Mouse (Mus musculus) liver, adult 2 months (tissue): ENCODE results near the gene Pxt1. TPM values are rescaled to one million over a fixed set of nuclear protein-coding genes. Genes with fewer than 3 reads are reported as not detected.
"Not testable (repeated sequence)": the region's sequence is repeated elsewhere in the genome, so short reads cannot be mapped to it uniquely, and the experiment has no call there.

Experiments
- DNase-seq: peaks from one replicate; pipeline ENCODE4 v3.0.0-alpha.2; 2011; ENCODE audit warnings: low read depth, low spot score; ENCODE audit errors: extremely low read depth
- H3K27ac ChIP-seq: fragments of 200-500 bp; replicated peaks from 2 replicates; pipeline ENCODE4 v1.5.1; 2012; ENCODE audit warnings: low read depth, mild to moderate bottlenecking, control low read depth, inconsistent platforms, low read length; ENCODE audit not compliant: insufficient read depth
- H3K27me3 ChIP-seq: fragments of 200-500 bp; 2 replicates; pipeline ENCODE4 v1.6.1; 2012; ENCODE audit warnings: mild to moderate bottlenecking, moderate library complexity, low read length, inconsistent platforms; ENCODE audit not compliant: control insufficient read depth, insufficient read depth
- H3K36me3 ChIP-seq: fragments of 200-500 bp; 2 replicates; pipeline ENCODE4 v1.6.1; 2012; ENCODE audit warnings: low read length, inconsistent platforms; ENCODE audit not compliant: control insufficient read depth, insufficient read depth
- H3K4me1 ChIP-seq: fragments of 200-500 bp; 2 replicates; pipeline ENCODE4 v1.6.1; 2011; ENCODE audit warnings: low read length; ENCODE audit not compliant: control insufficient read depth, insufficient read depth
- H3K4me3 ChIP-seq: fragments of 200-500 bp; 2 replicates; pipeline ENCODE4 v1.5.1; 2011; ENCODE audit warnings: low read depth, mild to moderate bottlenecking, control low read depth, low read length, moderate library complexity; ENCODE audit not compliant: insufficient read depth
- H3K79me2 ChIP-seq: fragments of 200-500 bp; 2 replicates; pipeline ENCODE4 v1.6.1; 2012; ENCODE audit warnings: inconsistent platforms, mild to moderate bottlenecking, low read length, moderate library complexity; ENCODE audit not compliant: control insufficient read depth, insufficient read depth
- H3K9ac ChIP-seq: fragments of 200-500 bp; 2 replicates; pipeline ENCODE4 v1.6.1; 2012; ENCODE audit warnings: low read depth, mild to moderate bottlenecking, control low read depth, inconsistent platforms, low read length
- CTCF ChIP-seq: fragments of 200-500 bp; IDR thresholded peaks from 2 replicates; pipeline ENCODE4 v1.5.1; 2011; ENCODE audit warnings: low read depth, low read length, control low read depth
- POLR2A ChIP-seq: fragments of 200-500 bp; IDR thresholded peaks from 2 replicates; pipeline ENCODE4 v1.6.1; 2011; ENCODE audit warnings: low read length, control low read depth; ENCODE audit not compliant: insufficient read depth; ENCODE audit errors: extremely low read depth
- WGBS: fragments of 180-500 bp; shearing (Covaris S2); methylation state at CpG from one replicate; pipeline ENCODE4 v1.1.7; 2018; 5-methylcytosine and 5-hydroxymethylcytosine counted together
- polyA plus RNA-seq: library from polyadenylated mRNA; depleted of rRNA; stranded (reverse); fragments of >200 nt; gene quantifications from 2 replicates; pipeline ENCODE4 v1.2.3, GENCODE M21; 2012; rRNA removed
- total RNA-seq: library from RNA; depleted of rRNA; stranded (reverse); fragments of >200 nt; gene quantifications from 2 replicates; pipeline ENCODE4 v1.2.3, GENCODE M21; 2014; rRNA removed

Gene Pxt1
- total RNA-seq (not detected in 2 replicates), polyA plus RNA-seq (not detected in 2 replicates)

- H3K36me3 ChIP-seq: no peaks in the 10 kb centered on the region
- H3K9ac ChIP-seq: no peak within 1 kb of the TSS
- H3K79me2 ChIP-seq: no peaks in the 10 kb centered on the region
- H3K4me1 ChIP-seq: no peaks in the 10 kb centered on the region
- no peak within 1 kb of the TSS for H3K4me3 ChIP-seq
- 92% methylated on average over 7 of the region's 7 CpGs for WGBS
- no peak for TF ChIP-seq CTCF
- TF ChIP-seq POLR2A: no peak
- H3K27me3 ChIP-seq: no peaks in the 10 kb centered on the region
- H3K27ac ChIP-seq: no peak within 1 kb of the TSS
- DNase-seq: no peak
Measured at GRCm38 (mm10) chr17:28943740-28944139, at the start of gene Pxt1. TSS of gene Pxt1 (minus strand) at chr17:28943840.

DNA sequence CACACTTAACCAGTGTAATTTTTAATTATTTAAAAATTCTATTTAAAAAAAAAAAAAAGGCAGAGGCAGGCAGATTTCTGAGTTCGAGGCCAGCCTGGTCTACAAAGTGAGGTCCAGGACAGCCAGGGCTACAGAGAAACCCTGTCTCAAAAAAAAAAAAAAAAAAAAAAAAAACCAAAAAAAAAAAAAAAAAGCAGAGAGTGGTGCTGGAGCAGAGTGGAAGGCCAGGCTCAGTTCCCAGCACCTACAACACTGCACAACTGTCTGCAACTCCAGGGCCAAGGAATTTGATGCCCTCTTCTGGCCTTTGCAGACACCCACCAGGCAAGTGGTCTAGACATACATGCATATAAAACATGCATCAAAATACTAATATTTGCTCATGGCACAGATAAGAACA lies 49.4 kb upstream of the Pxt1 start:
- peaks cover 26% of the 10 kb centered on the region; the same call in 1 of the 2 replicates for H3K36me3 ChIP-seq
- H3K79me2 ChIP-seq, H3K4me3 ChIP-seq, H3K4me1 ChIP-seq, H3K27ac ChIP-seq, H3K27me3 ChIP-seq, DNase-seq, H3K9ac ChIP-seq: not testable (repeated sequence)
- WGBS: 97% methylated on average over 1 of the region's 1 CpGs

GRCm38 (mm10) chr17:28992105-28992504 lies 48.5 kb upstream of the Pxt1 start:
- no peak overlapping the region for H3K9ac ChIP-seq
- no peaks in the 10 kb centered on the region for H3K27me3 ChIP-seq
- H3K27ac ChIP-seq: no peak overlapping the region
- no peak for DNase-seq
- no peak for TF ChIP-seq CTCF
- no peak for TF ChIP-seq POLR2A
- peaks cover 8% of the 10 kb centered on the region; the same call in 1 of the 2 replicates for H3K79me2 ChIP-seq
- peaks cover 4% of the 10 kb centered on the region; the same call in 1 of the 2 replicates for H3K4me1 ChIP-seq
- 69% methylated on average over 7 of the region's 7 CpGs for WGBS
- H3K36me3 ChIP-seq: peaks cover 20% of the 10 kb centered on the region; the same call in 1 of the 2 replicates
- H3K4me3 ChIP-seq: no peak overlapping the region

GRCm38 (mm10) chr17:28991286-28991685 lies 47.6 kb upstream of the Pxt1 start:
- Histone ChIP-seq H3K9ac (no peak overlapping the region), H3K36me3 (peaks cover 19% of the 10 kb centered on the region; the same call in 1 of the 2 replicates), H3K4me1 (peaks cover 4% of the 10 kb centered on the region; the same call in 1 of the 2 replicates), H3K27me3 (no peaks in the 10 kb centered on the region), H3K27ac (no peak overlapping the region), H3K79me2 (0 out of 2 replicates have a peak, but pooled peaks cover 4% of the 10 kb centered on the region), H3K4me3 (no peak overlapping the region)
- no peak for DNase-seq
- TF ChIP-seq CTCF: no peak
- no peak for TF ChIP-seq POLR2A
- WGBS: 82% methylated on average over 9 of the region's 9 CpGs

GRCm38 (mm10) chr17:28990060-28990459 lies 46.4 kb upstream of the Pxt1 start:
- no peak overlapping the region for H3K4me3 ChIP-seq
- no peak for DNase-seq
- H3K27ac ChIP-seq: no peak overlapping the region
- peaks cover 21% of the 10 kb centered on the region for H3K36me3 ChIP-seq
- 0 out of 2 replicates have a peak, but pooled peaks cover 4% of the 10 kb centered on the region for H3K79me2 ChIP-seq
- H3K27me3 ChIP-seq: no peaks in the 10 kb centered on the region
- TF ChIP-seq POLR2A: no peak
- 54% methylated on average over 4 of the region's 4 CpGs for WGBS
- H3K9ac ChIP-seq: no peak overlapping the region
- peaks cover 4% of the 10 kb centered on the region; the same call in 1 of the 2 replicates for H3K4me1 ChIP-seq

GRCm38 (mm10) chr17:28988996-28989395 lies 45.4 kb upstream of the Pxt1 start:
- no peak overlapping the region for H3K4me3 ChIP-seq
- WGBS: 71% methylated on average over 3 of the region's 3 CpGs
- no peak overlapping the region for H3K27ac ChIP-seq
- no peaks in the 10 kb centered on the region for H3K4me1 ChIP-seq
- H3K79me2 ChIP-seq: no peaks in the 10 kb centered on the region
- no peak overlapping the region for H3K9ac ChIP-seq
- H3K36me3 ChIP-seq: peaks cover 29% of the 10 kb centered on the region
- TF ChIP-seq POLR2A (no peak), CTCF (no peak)
- H3K27me3 ChIP-seq: no peaks in the 10 kb centered on the region
- DNase-seq: no peak
